Mouse (Mus musculus) erythroblast, adult 5-6 weeks (primary cell): ENCODE results near the gene Anxa7. TPM values are rescaled to one million over a fixed set of nuclear protein-coding genes. Genes with fewer than 3 reads are reported as not detected.

Experiments
- ATAC-seq: replicated peaks from 2 replicates; pipeline ENCODE4 v1.8.0; 2016; ENCODE audit warnings: moderate number of reproducible peaks, mild to moderate bottlenecking, moderate TSS enrichment, inconsistent platforms; ENCODE audit not compliant: poor library complexity, low FRiP score, severe bottlenecking
- total RNA-seq, 2 experiments: library from RNA; stranded (forward) in 1 of 2; stranded (reverse) in 1 of 2; fragments of 150-400 nt in 1 of 2; fragments of 200-764, 138-1000 nt in 1 of 2; gene quantifications; 2 replicates each; pipeline versions ENCODE4 v1.2.3 to v1.2.4; 2015 to 2017; ENCODE audit warnings: low replicate concordance in 2 of 2

Gene Anxa7
- total RNA-seq, 2 experiments from 2014 or later, result 122 to 164 TPM

DNA sequence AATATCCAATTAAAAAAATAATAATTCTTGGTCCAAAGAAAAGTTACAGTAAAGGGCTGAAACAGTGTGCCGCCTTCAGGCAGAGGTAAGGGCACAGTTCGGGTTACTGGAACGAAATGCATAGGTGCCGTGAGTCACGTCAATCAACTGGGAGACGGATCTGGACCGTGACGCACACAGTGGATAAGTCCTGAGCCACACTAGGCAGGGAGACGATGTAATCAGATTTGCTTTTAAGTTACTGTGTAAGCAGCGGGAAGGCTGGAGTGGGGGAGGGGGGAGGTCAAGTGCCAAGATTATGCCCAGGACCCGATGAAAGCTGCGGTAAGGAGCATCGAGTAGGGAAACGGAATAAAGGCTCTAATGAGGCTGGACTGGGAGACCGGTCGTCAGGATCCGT lies 37.7 kb downstream of the Anxa7 start:
- no peak for ATAC-seq

- no peak for ATAC-seq
Observed at GRCm38 (mm10) chr14:20436976-20437375, 43.0 kb downstream of the Anxa7 start.

DNA sequence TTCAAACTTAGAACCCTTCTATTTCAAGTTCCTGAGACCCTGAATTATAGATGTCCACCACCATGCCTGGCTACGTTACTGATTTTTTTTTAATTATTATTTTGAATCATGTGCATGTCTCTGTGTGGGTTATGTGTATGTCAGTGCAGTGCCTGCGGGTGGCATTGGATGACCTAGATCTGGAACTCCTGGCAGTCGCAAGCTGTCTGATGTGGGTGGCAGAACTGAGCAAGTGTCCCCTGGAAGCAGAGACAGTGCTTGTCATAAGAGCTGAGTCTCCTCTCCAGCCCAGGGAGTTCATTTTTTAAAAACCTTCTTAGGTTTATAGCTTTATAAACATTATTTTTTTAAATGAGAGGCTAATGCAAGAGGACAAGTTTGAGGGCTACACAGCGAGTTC lies 47.5 kb downstream of the Anxa7 start:
- ATAC-seq, result no peak

- no peak for ATAC-seq
Observed at GRCm38 (mm10) chr14:20431726-20432125, 48.2 kb downstream of the Anxa7 start.

- ATAC-seq, result no peak
Observed at GRCm38 (mm10) chr14:20429833-20430232, 50.1 kb downstream of the Anxa7 start.

- ATAC-seq, result no peak
Observed at GRCm38 (mm10) chr14:20428593-20428992, 51.3 kb downstream of the Anxa7 start.

DNA sequence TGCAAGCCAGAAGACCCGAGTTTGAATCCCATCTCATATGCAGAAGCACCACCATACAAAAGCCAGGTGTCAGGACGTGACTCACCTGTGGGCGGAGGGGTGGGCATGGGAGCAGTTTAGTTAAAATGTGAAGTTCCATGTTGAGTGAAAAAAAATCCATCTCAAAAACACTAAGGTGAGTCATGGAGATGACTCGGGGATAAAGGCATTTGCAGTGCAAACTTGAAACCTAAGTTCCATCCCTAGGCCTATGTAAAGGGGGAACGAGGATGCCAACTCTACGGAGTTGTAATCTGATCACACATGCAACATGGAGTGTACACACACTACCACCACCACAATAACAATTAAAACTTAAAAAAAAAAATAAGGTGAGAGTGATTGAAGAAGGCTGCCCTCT lies 56.9 kb downstream of the Anxa7 start:
- ATAC-seq, result no peak

GRCm38 (mm10) chr14:20422257-20422656 lies 57.7 kb downstream of the Anxa7 start:
- no peak for ATAC-seq

Other genes with a start within 250 kb of the Anxa7 start
- not detected in 2 replicates for gene Kcnk16, start 210.9 kb downstream of the Anxa7 start, total RNA-seq (2015; ENCODE audit: low replicate concordance)
- not detected in 2 replicates for gene Kcnk16, start 210.9 kb downstream of the Anxa7 start, total RNA-seq (2017; ENCODE audit: low replicate concordance)
- gene Nudt13, start 185.4 kb downstream of the Anxa7 start, total RNA-seq (2015; ENCODE audit: low replicate concordance), result 4.4 TPM in 1 of 2 replicates, not detected in the other
- gene Nudt13, start 185.4 kb downstream of the Anxa7 start, total RNA-seq (2017; ENCODE audit: low replicate concordance), result 3.6 and 5.3 TPM in 2 replicates
- gene Ecd, start 132.0 kb downstream of the Anxa7 start, total RNA-seq (2015; ENCODE audit: low replicate concordance), result 10.2 and 10.9 TPM in 2 replicates
- 9.1 and 10.2 TPM in 2 replicates for gene Ecd, start 132.0 kb downstream of the Anxa7 start, total RNA-seq (2017; ENCODE audit: low replicate concordance)
- 12.5 and 23.2 TPM in 2 replicates for gene Fam149b, start 132.0 kb downstream of the Anxa7 start, total RNA-seq (2015; ENCODE audit: low replicate concordance)
- 5.5 and 10.5 TPM in 2 replicates for gene Fam149b, start 132.0 kb downstream of the Anxa7 start, total RNA-seq (2017; ENCODE audit: low replicate concordance)
- 30.5 and 30.9 TPM in 2 replicates for gene Dnajc9, start 91.2 kb downstream of the Anxa7 start, total RNA-seq (2015; ENCODE audit: low replicate concordance)
- gene Dnajc9, start 91.2 kb downstream of the Anxa7 start, total RNA-seq (2017; ENCODE audit: low replicate concordance), result 51.7 and 71.7 TPM in 2 replicates
- gene Mrps16, start 86.5 kb downstream of the Anxa7 start, total RNA-seq (2015; ENCODE audit: low replicate concordance), result 12.9 and 16.1 TPM in 2 replicates
- gene Mrps16, start 86.5 kb downstream of the Anxa7 start, total RNA-seq (2017; ENCODE audit: low replicate concordance), result 5.0 and 14.6 TPM in 2 replicates
- 1.3 TPM in 2 replicates for gene Cfap70, start 27.9 kb downstream of the Anxa7 start, total RNA-seq (2015; ENCODE audit: low replicate concordance)
- 0.09 TPM in 1 of 2 replicates, not detected in the other for gene Cfap70, start 27.9 kb downstream of the Anxa7 start, total RNA-seq (2017; ENCODE audit: low replicate concordance)
- 4.6 and 21.7 TPM in 2 replicates for gene Mss51, start 16.8 kb upstream of the Anxa7 start, total RNA-seq (2015; ENCODE audit: low replicate concordance)
- 8.5 and 13.2 TPM in 2 replicates for gene Mss51, start 16.8 kb upstream of the Anxa7 start, total RNA-seq (2017; ENCODE audit: low replicate concordance)
- 114 and 134 TPM in 2 replicates for gene Ppp3cb, start 66.4 kb upstream of the Anxa7 start, total RNA-seq (2015; ENCODE audit: low replicate concordance)
- 72.4 and 84.6 TPM in 2 replicates for gene Ppp3cb, start 66.4 kb upstream of the Anxa7 start, total RNA-seq (2017; ENCODE audit: low replicate concordance)
- gene Usp54, start 160.9 kb upstream of the Anxa7 start, total RNA-seq (2015; ENCODE audit: low replicate concordance), result 0.58 and 1.7 TPM in 2 replicates
- 2.0 and 3.2 TPM in 2 replicates for gene Usp54, start 160.9 kb upstream of the Anxa7 start, total RNA-seq (2017; ENCODE audit: low replicate concordance)
- not detected in 2 replicates for gene Myoz1, start 176.4 kb upstream of the Anxa7 start, total RNA-seq (2015; ENCODE audit: low replicate concordance)
- not detected in 2 replicates for gene Myoz1, start 176.4 kb upstream of the Anxa7 start, total RNA-seq (2017; ENCODE audit: low replicate concordance)
- gene Synpo2l, start 188.2 kb upstream of the Anxa7 start, total RNA-seq (2015; ENCODE audit: low replicate concordance), result not detected in 2 replicates
- not detected in 2 replicates for gene Synpo2l, start 188.2 kb upstream of the Anxa7 start, total RNA-seq (2017; ENCODE audit: low replicate concordance)
- 20.8 and 32.6 TPM in 2 replicates for gene Sec24c, start 194.2 kb upstream of the Anxa7 start, total RNA-seq (2015; ENCODE audit: low replicate concordance)
- gene Sec24c, start 194.2 kb upstream of the Anxa7 start, total RNA-seq (2017; ENCODE audit: low replicate concordance), result 60.1 and 67.7 TPM in 2 replicates
- 2.5 and 9.2 TPM in 2 replicates for gene Fut11, start 214.8 kb upstream of the Anxa7 start, total RNA-seq (2015; ENCODE audit: low replicate concordance)
- 1.5 and 1.7 TPM in 2 replicates for gene Fut11, start 214.8 kb upstream of the Anxa7 start, total RNA-seq (2017; ENCODE audit: low replicate concordance)
- gene Chchd1, start 222.9 kb upstream of the Anxa7 start, total RNA-seq (2015; ENCODE audit: low replicate concordance), result 9.6 and 27.1 TPM in 2 replicates
- gene Chchd1, start 222.9 kb upstream of the Anxa7 start, total RNA-seq (2017; ENCODE audit: low replicate concordance), result 22.5 and 44.7 TPM in 2 replicates
- gene Zswim8, start 227.4 kb upstream of the Anxa7 start, total RNA-seq (2015; ENCODE audit: low replicate concordance), result 17.8 and 32.3 TPM in 2 replicates
- 10.1 and 16.3 TPM in 2 replicates for gene Zswim8, start 227.4 kb upstream of the Anxa7 start, total RNA-seq (2017; ENCODE audit: low replicate concordance)